Mouse (Mus musculus) right cerebral cortex, postnatal 10 days (tissue): ENCODE measurements around the gene Olfr554.
"Not testable (repeated sequence)": the region's sequence is repeated elsewhere in the genome, so short reads cannot be mapped to it uniquely, and the experiment has no call there.

ENCODE experiments used
- DNase-seq, 2 experiments: peaks; one replicate each; pipeline ENCODE4 v3.0.0; 2021; ENCODE audit warnings: low spot score in 2 of 2

The Olfr554 gene

GRCm38 (mm10) chr7:102638132-102638531 lies at the start of gene Olfr554:
Gene Olfr554 (plus strand): TSS chr7:102638432.
- DNase-seq: no peak

- no peak for DNase-seq
These were observed 46.4 kb upstream of the Olfr554 start, which contains the start of gene Olfr551 for GRCm38 (mm10) chr7:102591786-102592185. Gene Olfr551 (minus strand): TSS chr7:102591886.

- no peak for DNase-seq
These were observed 40.7 kb upstream of the Olfr554 start, which contains the start of gene Olfr552 for GRCm38 (mm10) chr7:102597378-102598031. Gene Olfr552 (plus strand): TSS chr7:102597770.

GRCm38 (mm10) chr7:102618118-102618517 lies 20.1 kb upstream of the Olfr554 start, which contains the start of gene Olfr553:
Gene Olfr553 (minus strand): TSS chr7:102618218.
- no peak for DNase-seq

- DNase-seq: no peak
These were observed 18.6 kb upstream of the Olfr554 start for GRCm38 (mm10) chr7:102619608-102620007.

- not testable (repeated sequence) for DNase-seq
These were observed 17.9 kb upstream of the Olfr554 start for GRCm38 (mm10) chr7:102620368-102620767.

GRCm38 (mm10) chr7:102636665-102637064 lies 1.6 kb upstream of the Olfr554 start:
- DNase-seq: peak in 1 of 2 experiments; percentile 26

GRCm38 (mm10) chr7:102644945-102645344 lies 6.7 kb downstream of the Olfr554 start:
- not testable (repeated sequence) for DNase-seq

GRCm38 (mm10) chr7:102658523-102658922 lies 20.3 kb downstream of the Olfr554 start, which contains the start of gene Olfr555:
Gene Olfr555 (plus strand): TSS chr7:102658823.
- no peak for DNase-seq

GRCm38 (mm10) chr7:102664599-102664998 lies 26.4 kb downstream of the Olfr554 start, which contains the start of gene Olfr556:
Gene Olfr556 (plus strand): TSS chr7:102664899.
- DNase-seq: no peak

GRCm38 (mm10) chr7:102665378-102665777 lies 27.1 kb downstream of the Olfr554 start:
- no peak for DNase-seq

GRCm38 (mm10) chr7:102676225-102676624 lies 38.0 kb downstream of the Olfr554 start:
- DNase-seq: no peak

GRCm38 (mm10) chr7:102681916-102682315 lies 43.7 kb downstream of the Olfr554 start:
- DNase-seq: no peak

GRCm38 (mm10) chr7:102686944-102687501 lies 48.8 kb downstream of the Olfr554 start, which contains the start of gene Trim68:
Gene Trim68 (minus strand): TSS chr7:102687327.
- peak; percentile 94 to 96 for DNase-seq
